Mouse (Mus musculus): ENCODE measurements around the gene Phactr4. TPM values are rescaled to one million over a fixed set of nuclear protein-coding genes. Genes with fewer than 3 reads are reported as not detected.

The Phactr4 gene
- polyA plus RNA-seq, 1 experiment from 2014 or later, result 17.6 TPM

GRCm38 (mm10) chr4:132332880-132333279 is 89.4 kb downstream of the Phactr4 start:
- no peak for ATAC-seq (ENCODE audit: low FRiP score, low TSS enrichment)
- no peak overlapping the region for H3K4me3 ChIP-seq (ENCODE audit: low read depth, low read length)
- TF ChIP-seq EP300 (optimal IDR thresholded peaks at IDR 0.05) (no peak), CTCF (IDR thresholded peaks at IDR 0.05; ENCODE audit: low read depth) (no peak)
- WGBS, result 80% methylated on average over 6 of the region's 6 CpGs
- H3K4me1 ChIP-seq (replicated peaks; ENCODE audit: control insufficient read depth, insufficient read depth), result no peaks in the 10 kb centered on the region
- no peak overlapping the region for H3K27ac ChIP-seq (replicated peaks)
- peaks cover 14% of the 10 kb centered on the region for H3K36me3 ChIP-seq (ENCODE audit: control insufficient read depth, insufficient read depth, low read length)
- DNase-seq (ENCODE audit: low spot score), result no peak
- no peak overlapping the region for H3K9ac ChIP-seq (ENCODE audit: low read length)
- H3K9me3 ChIP-seq (ENCODE audit: control insufficient read depth, low read length), result no peaks in the 10 kb centered on the region
- no peaks in the 10 kb centered on the region for H3K27me3 ChIP-seq (ENCODE audit: control insufficient read depth, insufficient read depth, low read length)
- no peak overlapping the region for H3K4me2 ChIP-seq (replicated peaks; ENCODE audit: low read depth)

GRCm38 (mm10) chr4:132331960-132332359 is 90.3 kb downstream of the Phactr4 start:
- Histone ChIP-seq H3K27ac (replicated peaks) (no peak overlapping the region), H3K9me3 (ENCODE audit: control insufficient read depth, low read length) (no peaks in the 10 kb centered on the region), H3K36me3 (ENCODE audit: control insufficient read depth, insufficient read depth, low read length) (peaks cover 14% of the 10 kb centered on the region), H3K4me3 (ENCODE audit: low read depth, low read length) (no peak overlapping the region), H3K4me1 (replicated peaks; ENCODE audit: control insufficient read depth, insufficient read depth) (no peaks in the 10 kb centered on the region), H3K27me3 (ENCODE audit: control insufficient read depth, insufficient read depth, low read length) (no peaks in the 10 kb centered on the region), H3K4me2 (replicated peaks; ENCODE audit: low read depth) (no peak overlapping the region), H3K9ac (ENCODE audit: low read length) (no peak overlapping the region)
- no peak for DNase-seq (ENCODE audit: low spot score)
- no peak for ATAC-seq (ENCODE audit: low FRiP score, low TSS enrichment)
- 75% methylated on average over 3 of the region's 3 CpGs for WGBS
- TF ChIP-seq EP300 (optimal IDR thresholded peaks at IDR 0.05) (no peak), CTCF (IDR thresholded peaks at IDR 0.05; ENCODE audit: low read depth) (no peak)

GRCm38 (mm10) chr4:132329835-132330354 is 92.4 kb downstream of the Phactr4 start:
- Histone ChIP-seq H3K27ac (replicated peaks) (peak overlapping the region; percentile 88), H3K4me2 (replicated peaks; ENCODE audit: low read depth) (peak overlapping the region; percentile 73), H3K9me3 (ENCODE audit: control insufficient read depth, low read length) (no peaks in the 10 kb centered on the region), H3K27me3 (ENCODE audit: control insufficient read depth, insufficient read depth, low read length) (no peaks in the 10 kb centered on the region), H3K36me3 (ENCODE audit: control insufficient read depth, insufficient read depth, low read length) (peaks cover 17% of the 10 kb centered on the region), H3K9ac (ENCODE audit: low read length) (peak overlapping the region; percentile 84), H3K4me3 (ENCODE audit: low read depth, low read length) (peak overlapping the region; percentile 57), H3K4me1 (replicated peaks; ENCODE audit: control insufficient read depth, insufficient read depth) (no peaks in the 10 kb centered on the region)
- no peak for TF ChIP-seq CTCF (IDR thresholded peaks at IDR 0.05; ENCODE audit: low read depth)
- TF ChIP-seq EP300 (optimal IDR thresholded peaks at IDR 0.05), result no peak
- DNase-seq (ENCODE audit: low spot score) (no peak), ATAC-seq (ENCODE audit: low FRiP score, low TSS enrichment) (no peak; the same call in 1 of the 2 replicates)
- 7% methylated on average over 10 of the region's 10 CpGs for WGBS

GRCm38 (mm10) chr4:132329115-132329834 is 93.0 kb downstream of the Phactr4 start, which contains the start of gene Trnau1ap:
Gene Trnau1ap (minus strand): TSS chr4:132329538.
- peak within 1 kb of the TSS; percentile 88 for H3K27ac ChIP-seq (replicated peaks)
- H3K27me3 ChIP-seq (ENCODE audit: control insufficient read depth, insufficient read depth, low read length), result no peaks in the 10 kb centered on the region
- TF ChIP-seq EP300 (optimal IDR thresholded peaks at IDR 0.05) (no peak), CTCF (IDR thresholded peaks at IDR 0.05; ENCODE audit: low read depth) (peak; percentile 50)
- H3K9ac ChIP-seq (ENCODE audit: low read length), result peak within 1 kb of the TSS; percentile 84
- ATAC-seq (ENCODE audit: low FRiP score, low TSS enrichment), result peak; percentile 95
- DNase-seq (ENCODE audit: low spot score), result peak; percentile 97
- peak within 1 kb of the TSS; percentile 57 for H3K4me3 ChIP-seq (ENCODE audit: low read depth, low read length)
- no peaks in the 10 kb centered on the region for H3K9me3 ChIP-seq (ENCODE audit: control insufficient read depth, low read length)
- H3K36me3 ChIP-seq (ENCODE audit: control insufficient read depth, insufficient read depth, low read length), result peaks cover 16% of the 10 kb centered on the region
- no peaks in the 10 kb centered on the region for H3K4me1 ChIP-seq (replicated peaks; ENCODE audit: control insufficient read depth, insufficient read depth)
- peak within 1 kb of the TSS; percentile 73 for H3K4me2 ChIP-seq (replicated peaks; ENCODE audit: low read depth)
- WGBS, result under 1% methylated on average over 52 of the region's 52 CpGs

GRCm38 (mm10) chr4:132328391-132328982 is 93.8 kb downstream of the Phactr4 start:
- Histone ChIP-seq H3K9ac (ENCODE audit: low read length) (peak overlapping the region; percentile 84), H3K4me2 (replicated peaks; ENCODE audit: low read depth) (peak overlapping the region; percentile 73), H3K36me3 (ENCODE audit: control insufficient read depth, insufficient read depth, low read length) (peaks cover 13% of the 10 kb centered on the region), H3K9me3 (ENCODE audit: control insufficient read depth, low read length) (no peaks in the 10 kb centered on the region), H3K27ac (replicated peaks) (peak overlapping the region; percentile 88), H3K27me3 (ENCODE audit: control insufficient read depth, insufficient read depth, low read length) (no peaks in the 10 kb centered on the region), H3K4me3 (ENCODE audit: low read depth, low read length) (peak overlapping the region; percentile 57), H3K4me1 (replicated peaks; ENCODE audit: control insufficient read depth, insufficient read depth) (no peaks in the 10 kb centered on the region)
- ATAC-seq (ENCODE audit: low FRiP score, low TSS enrichment) (no peak), DNase-seq (ENCODE audit: low spot score) (no peak)
- 47% methylated on average over 14 of the region's 14 CpGs for WGBS
- TF ChIP-seq CTCF (IDR thresholded peaks at IDR 0.05; ENCODE audit: low read depth), result no peak
- TF ChIP-seq EP300 (optimal IDR thresholded peaks at IDR 0.05), result no peak

- Histone ChIP-seq H3K4me1 (replicated peaks; ENCODE audit: control insufficient read depth, insufficient read depth) (no peaks in the 10 kb centered on the region), H3K4me2 (replicated peaks; ENCODE audit: low read depth) (no peak overlapping the region), H3K4me3 (ENCODE audit: low read depth, low read length) (no peak overlapping the region), H3K27ac (replicated peaks) (no peak overlapping the region), H3K36me3 (ENCODE audit: control insufficient read depth, insufficient read depth, low read length) (peaks cover 15% of the 10 kb centered on the region), H3K9ac (ENCODE audit: low read length) (no peak overlapping the region), H3K9me3 (ENCODE audit: control insufficient read depth, low read length) (no peaks in the 10 kb centered on the region), H3K27me3 (ENCODE audit: control insufficient read depth, insufficient read depth, low read length) (no peaks in the 10 kb centered on the region)
- no peak for TF ChIP-seq EP300 (optimal IDR thresholded peaks at IDR 0.05)
- no peak for TF ChIP-seq CTCF (IDR thresholded peaks at IDR 0.05; ENCODE audit: low read depth)
- no peak for ATAC-seq (ENCODE audit: low FRiP score, low TSS enrichment)
- WGBS, result 73% methylated on average over 5 of the region's 5 CpGs
- no peak for DNase-seq (ENCODE audit: low spot score)
Observed at GRCm38 (mm10) chr4:132326481-132326880, 95.8 kb downstream of the Phactr4 start.

All from stomach, postnatal 0 days (tissue).